Mouse (Mus musculus): ENCODE measurements around the gene Gm11116.
"Not testable (repeated sequence)": the region's sequence is repeated elsewhere in the genome, so short reads cannot be mapped to it uniquely, and the experiment has no call there.

Gm11116 gene

GRCm38 (mm10) chr5:88111430-88111829 lies at the start of gene Gm11116:
TSS of gene Gm11116 (minus strand) at chr5:88111530.
- no peak for DNase-seq (ENCODE audit: low spot score)

- DNase-seq (ENCODE audit: low spot score) = no peak
These were observed 42.7 kb upstream of the Gm11116 start, which contains the start of gene Gm11115 for GRCm38 (mm10) chr5:88153999-88154398. TSS of gene Gm11115 (minus strand) at chr5:88154099.

GRCm38 (mm10) chr5:88086256-88086655 lies 25.1 kb downstream of the Gm11116 start, which contains the start of gene Smr2:
TSS of gene Smr2 (plus strand) at chr5:88086556.
- not testable (repeated sequence) for DNase-seq (ENCODE audit: low spot score)

All from ovary, postnatal 14 days (tissue).